Comparison of ENCODE assay signal across 8 mouse cellular contexts in genomic region chrX:151345333-151346125, GRCm38 (mm10). TPM values are rescaled to one million over a fixed set of nuclear protein-coding genes. Genes with fewer than 3 reads are reported as not detected.
DNase-seq lines count a peak whose midpoint lies in the region; ATAC-seq and TF ChIP-seq lines count a peak whose summit lies in the region.

No protein-coding gene starts in this region.

- H3K36me3 ChIP-seq in limb, embryonic 11.5 days (ENCODE audit: control insufficient read depth, insufficient read depth, low read length) = no peaks in the 10 kb centered on the region

- H3K9me3 ChIP-seq in limb, embryonic 11.5 days (ENCODE audit: control insufficient read depth, low read length) = no peaks in the 10 kb centered on the region

- 44% methylated on average over 11 of the region's 11 CpGs for WGBS in limb, embryonic 11.5 days
- WGBS in olfactory bulb, adult 2 months = 13% methylated on average over 11 of the region's 11 CpGs

- peaks cover 11% of the 10 kb centered on the region for H3K27me3 ChIP-seq in limb, embryonic 11.5 days (ENCODE audit: control insufficient read depth, insufficient read depth, low read length)

- H3K4me1 ChIP-seq in limb, embryonic 11.5 days (ENCODE audit: control insufficient read depth, insufficient read depth, low read length) = no peaks in the 10 kb centered on the region
- no peaks in the 10 kb centered on the region for H3K4me1 ChIP-seq in olfactory bulb, adult 2 months (ENCODE audit: control insufficient read depth, insufficient read depth, low read length)

- H3K27ac ChIP-seq in limb, embryonic 11.5 days (replicated peaks; ENCODE audit: low read depth, low read length) = no peak overlapping the region
- H3K27ac ChIP-seq in olfactory bulb, adult 2 months (ENCODE audit: insufficient read depth, low read depth, low read length) = no peak overlapping the region

- H3K4me2 ChIP-seq in limb, embryonic 11.5 days (ENCODE audit: low read depth, severe bottlenecking) = peak overlapping the region; percentile 69

- peak overlapping the region; percentile 68 for H3K4me3 ChIP-seq in limb, embryonic 11.5 days (ENCODE audit: low read depth, low read length)
- H3K4me3 ChIP-seq in olfactory bulb, adult 2 months (ENCODE audit: insufficient read depth, low read depth, low read length) = peak overlapping the region; percentile 40

- H3K9ac ChIP-seq in limb, embryonic 11.5 days (ENCODE audit: low read length) = no peak overlapping the region

- TF ChIP-seq POLR2A in olfactory bulb, adult 2 months (IDR thresholded peaks at IDR 0.05; ENCODE audit: insufficient read depth, low read depth, low read length) = no peak

- ATAC-seq in limb, embryonic 11.5 days (ENCODE audit: insufficient number of reproducible peaks, low FRiP score, low TSS enrichment, low read depth) = no peak

- DNase-seq in adrenal gland, postnatal 10 days = peak; percentile 35
- DNase-seq in adrenal gland, adult 8-10 months = no peak
- peak; percentile 3 for DNase-seq in thymus, postnatal 14 days
- DNase-seq in thymus, postnatal 10 days (ENCODE audit: low spot score in 2 of 2) = no peak
- DNase-seq in gastrocnemius, adult 18-20 months (ENCODE audit: low spot score) = peak; percentile 33
- no peak for DNase-seq in limb, embryonic 11.5 days (ENCODE audit: low spot score)
- DNase-seq in thymus, adult 18-20 months = no peak

- TF ChIP-seq CTCF in olfactory bulb, adult 2 months (IDR thresholded peaks at IDR 0.05; ENCODE audit: insufficient read depth, low read depth, low read length) = no peak

RNA-seq across cellular contexts. Expression of gene Fam120c, which starts 1.6 kb away (rescaled TPM):
- total RNA-seq in adrenal gland, postnatal 10 days (2021) = 10 to 100 TPM in 1 of 2 experiments, 1 to 10 TPM in 1; 9.9 to 13.3 TPM
- total RNA-seq in adrenal gland, adult 8-10 months (2022) = 10 to 100 TPM; 17.9 to 21.9 (median 20.3) TPM
- 10 to 100 TPM; 10.7 to 11.5 TPM for total RNA-seq in gastrocnemius, adult 18-20 months (2021)
- 2.9 and 3.3 TPM in 2 replicates for polyA plus RNA-seq in limb, embryonic 11.5 days (2014; fragmentation: Nextera tagmentation; extraction: Ambion mirVana)
- polyA plus RNA-seq in olfactory bulb, adult 2 months (2012; ENCODE audit: insufficient read depth, insufficient read length, low replicate concordance, missing spikeins) = not detected in 2 replicates

Comparison
In these comparisons a context has a peak if more than half of its experiments do, and no peak if none do; other contexts are left out.
1. DNase-seq: peak in adrenal gland, postnatal 10 days (single experiment), thymus, postnatal 14 days (single experiment) and gastrocnemius, adult 18-20 months (single experiment); none in adrenal gland, adult 8-10 months (single experiment), thymus, postnatal 10 days (0 of 2), limb, embryonic 11.5 days (single experiment) and thymus, adult 18-20 months (0 of 2).